Mouse (Mus musculus) lung, postnatal 14 days (tissue): Measurements from ENCODE around the gene Olfr801.

Experiments used
- DNase-seq: peaks from one replicate; pipeline ENCODE4 v3.0.0; 2021

The Olfr801 gene

GRCm38 (mm10) chr10:129673765-129674164, at the start of gene Olfr801:
Gene Olfr801 (minus strand): TSS chr10:129673865.
- DNase-seq: no peak

- DNase-seq: no peak
Observed at GRCm38 (mm10) chr10:129702910-129703309, 29.2 kb upstream of the Olfr801 start, which contains the start of gene Olfr804. Gene Olfr804 (plus strand): TSS chr10:129703210.

- DNase-seq: no peak
Observed at GRCm38 (mm10) chr10:129694186-129694585, 20.5 kb upstream of the Olfr801 start, which contains the start of gene Olfr803. Gene Olfr803 (minus strand): TSS chr10:129694286.

- no peak for DNase-seq
Observed at GRCm38 (mm10) chr10:129688069-129688468, 14.4 kb upstream of the Olfr801 start, which contains the start of gene Olfr802. Gene Olfr802 (minus strand): TSS chr10:129688169.

GRCm38 (mm10) chr10:129657394-129657793, 16.3 kb downstream of the Olfr801 start, which contains the start of gene Olfr800:
Gene Olfr800 (plus strand): TSS chr10:129657694.
- no peak for DNase-seq

- no peak for DNase-seq
Observed at GRCm38 (mm10) chr10:129651763-129652162, 21.9 kb downstream of the Olfr801 start.

GRCm38 (mm10) chr10:129637184-129637583, 36.5 kb downstream of the Olfr801 start, which contains the start of gene Olfr799:
Gene Olfr799 (plus strand): TSS chr10:129637484.
- no peak for DNase-seq

GRCm38 (mm10) chr10:129627834-129628233, 45.8 kb downstream of the Olfr801 start, which contains the start of gene Olfr798:
Gene Olfr798 (minus strand): TSS chr10:129627934.
- no peak for DNase-seq

- no peak for DNase-seq
Observed at GRCm38 (mm10) chr10:129623251-129623650, 50.4 kb downstream of the Olfr801 start.

- no peak for DNase-seq
Observed at GRCm38 (mm10) chr10:129621724-129622123, 51.9 kb downstream of the Olfr801 start.
